ENCODE assay signal across 16 mouse cellular contexts in genomic region chr13:23728472-23729191, GRCm38 (mm10). TPM values are rescaled to one million over a fixed set of nuclear protein-coding genes. Genes with fewer than 3 reads are reported as not detected.
DNase-seq lines count a peak whose midpoint lies in the region; ATAC-seq and TF ChIP-seq lines count a peak whose summit lies in the region.
"Had no signal": no experiment of that assay in that cellular context is flagged by ENCODE, and none has a peak within 500 bp of the region (broad histone marks: within the 10 kb centered on the region; RNA-seq: fewer than 3 reads in every experiment).

No protein-coding gene starts in this region.

- TF ChIP-seq EP300 in heart, postnatal 0 days (IDR thresholded peaks at IDR 0.05; ENCODE audit: low read depth): no peak

- H3K9me3 ChIP-seq in heart, postnatal 0 days (replicated peaks; ENCODE audit: control insufficient read depth, low read length): no peaks in the 10 kb centered on the region
- H3K9me3 ChIP-seq in heart, embryonic 12.5 days (replicated peaks): no peaks in the 10 kb centered on the region
- H3K9me3 ChIP-seq in limb, embryonic 10.5 days (replicated peaks): no peaks in the 10 kb centered on the region
- H3K9me3 ChIP-seq in liver, embryonic 16.5 days (replicated peaks; ENCODE audit: control insufficient read depth, low read length): no peaks in the 10 kb centered on the region
- H3K9me3 ChIP-seq: embryonic facial prominence, embryonic 15.5 days; hindbrain, embryonic 12.5 days had no signal

- no peak overlapping the region for H3K4me2 ChIP-seq in heart, postnatal 0 days (ENCODE audit: low read depth, low read length)
- no peak overlapping the region for H3K4me2 ChIP-seq in heart, embryonic 12.5 days
- H3K4me2 ChIP-seq in liver, embryonic 16.5 days (ENCODE audit: low read depth, low read length): peak overlapping the region; percentile 29; the same call in 1 of the 2 replicates
- H3K4me2 ChIP-seq: embryonic facial prominence, embryonic 15.5 days; hindbrain, embryonic 12.5 days had no signal

- no peak overlapping the region for H3K4me3 ChIP-seq in heart, postnatal 0 days (ENCODE audit: low read depth, low read length)
- H3K4me3 ChIP-seq in heart, embryonic 12.5 days: no peak overlapping the region
- H3K4me3 ChIP-seq in bone marrow, adult 2 months (replicated peaks; ENCODE audit: control insufficient read depth, low read depth, low read length): no peak overlapping the region
- H3K4me3 ChIP-seq in limb, embryonic 10.5 days: no peak overlapping the region
- H3K4me3 ChIP-seq in liver, embryonic 16.5 days (ENCODE audit: low read depth, low read length): no peak overlapping the region
- H3K4me3 ChIP-seq: embryonic facial prominence, embryonic 15.5 days; gastrocnemius, adult 2 months; hindbrain, embryonic 12.5 days had no signal

- no peak for ATAC-seq in heart, postnatal 0 days (ENCODE audit: insufficient read depth, low read depth)
- no peak for ATAC-seq in heart, embryonic 12.5 days (ENCODE audit: insufficient number of reproducible peaks, low FRiP score)
- no peak for ATAC-seq in liver, embryonic 16.5 days (ENCODE audit: low read depth)
- ATAC-seq: forebrain, embryonic 14.5 days had no signal

- TF ChIP-seq POLR2A in bone marrow, adult 2 months (IDR thresholded peaks at IDR 0.05; ENCODE audit: borderline replicate concordance, control insufficient read depth, low read depth, low read length): no peak

- H3K9ac ChIP-seq in heart, postnatal 0 days (replicated peaks; ENCODE audit: low read depth, low read length): no peak overlapping the region
- no peak overlapping the region for H3K9ac ChIP-seq in heart, embryonic 12.5 days
- H3K9ac ChIP-seq in liver, embryonic 16.5 days (ENCODE audit: low read depth, low read length): peak overlapping the region; percentile 26; the same call in 1 of the 2 replicates
- H3K9ac ChIP-seq: embryonic facial prominence, embryonic 15.5 days; hindbrain, embryonic 12.5 days had no signal

- 0 out of 2 replicates have a peak, but pooled peaks cover 8% of the 10 kb centered on the region for H3K4me1 ChIP-seq in heart, postnatal 0 days (ENCODE audit: control insufficient read depth, insufficient read depth)
- H3K4me1 ChIP-seq in heart, embryonic 12.5 days (replicated peaks): peaks cover 27% of the 10 kb centered on the region
- peaks cover 6% of the 10 kb centered on the region; the same call in 1 of the 2 replicates for H3K4me1 ChIP-seq in bone marrow, adult 2 months (ENCODE audit: control insufficient read depth, insufficient read depth, low read length)
- H3K4me1 ChIP-seq in limb, embryonic 10.5 days: peaks cover 5% of the 10 kb centered on the region; the same call in 1 of the 2 replicates
- H3K4me1 ChIP-seq in liver, embryonic 16.5 days (ENCODE audit: control insufficient read depth, low read depth, low read length): peaks cover 30% of the 10 kb centered on the region
- H3K4me1 ChIP-seq: embryonic facial prominence, embryonic 15.5 days; hindbrain, embryonic 12.5 days had no signal

- 67% methylated on average over 18 of the region's 18 CpGs for WGBS in heart, postnatal 0 days
- 71% methylated on average over 18 of the region's 18 CpGs for WGBS in heart, embryonic 12.5 days
- WGBS in bone marrow, adult 2 months: 57% methylated on average over 18 of the region's 18 CpGs
- WGBS in limb, embryonic 10.5 days: 92% methylated on average over 18 of the region's 18 CpGs
- 51% methylated on average over 18 of the region's 18 CpGs for WGBS in liver, embryonic 16.5 days (ENCODE audit: insufficient replicate concordance)

- no peaks in the 10 kb centered on the region for H3K27me3 ChIP-seq in heart, postnatal 0 days (ENCODE audit: control insufficient read depth, insufficient read depth, low read length)
- H3K27me3 ChIP-seq in heart, embryonic 12.5 days (replicated peaks): no peaks in the 10 kb centered on the region; the same call in 1 of the 2 replicates
- H3K27me3 ChIP-seq in limb, embryonic 10.5 days (ENCODE audit: low read depth, poor library complexity, severe bottlenecking): no peaks in the 10 kb centered on the region
- no peaks in the 10 kb centered on the region for H3K27me3 ChIP-seq in liver, embryonic 16.5 days (ENCODE audit: control insufficient read depth, insufficient read depth, low read depth, low read length)
- H3K27me3 ChIP-seq: embryonic facial prominence, embryonic 15.5 days; hindbrain, embryonic 12.5 days had no signal

- H3K27ac ChIP-seq in heart, postnatal 0 days (ENCODE audit: low read depth): peak overlapping the region; percentile 30; the same call in 1 of the 2 replicates
- no peak overlapping the region for H3K27ac ChIP-seq in heart, embryonic 12.5 days (ENCODE audit: poor library complexity, severe bottlenecking)
- peak overlapping the region; percentile 65 for H3K27ac ChIP-seq in bone marrow, adult 2 months (ENCODE audit: control insufficient read depth, insufficient read depth, low read depth, low read length, poor library complexity)
- peak overlapping the region; percentile 23; the same call in 1 of the 2 replicates for H3K27ac ChIP-seq in limb, embryonic 10.5 days
- 0 out of 2 replicates have a peak overlapping the region, but pooled peaks have one; percentile 29 for H3K27ac ChIP-seq in liver, embryonic 16.5 days (ENCODE audit: low read length)
- H3K27ac ChIP-seq: embryonic facial prominence, embryonic 15.5 days; hindbrain, embryonic 12.5 days had no signal

- no peak for DNase-seq in heart, postnatal 0 days (ENCODE audit: low spot score)
- DNase-seq in limb, embryonic 10.5 days (ENCODE audit: low spot score): no peak
- DNase-seq in c-Kit-positive CD71-positive TER-119-positive erythroid progenitor cells, embryonic 14.5 days (ENCODE audit: low spot score): no peak
- no peak for DNase-seq in adrenal gland, adult 18-20 months (ENCODE audit: low spot score in 2 of 2)
- DNase-seq: cerebellum, adult 9-10 months; layer of hippocampus, adult 9-11 months; lung, adult 2 months had no signal

- no peak for TF ChIP-seq CTCF in heart, postnatal 0 days (IDR thresholded peaks at IDR 0.05; ENCODE audit: low read depth)
- TF ChIP-seq CTCF in bone marrow, adult 2 months (IDR thresholded peaks at IDR 0.05; ENCODE audit: control insufficient read depth, insufficient read depth, low read length): no peak

- H3K36me3 ChIP-seq in heart, postnatal 0 days (replicated peaks; ENCODE audit: control insufficient read depth, insufficient read depth, low read length): no peaks in the 10 kb centered on the region
- H3K36me3 ChIP-seq in heart, embryonic 12.5 days: no peaks in the 10 kb centered on the region
- no peaks in the 10 kb centered on the region for H3K36me3 ChIP-seq in limb, embryonic 10.5 days
- H3K36me3 ChIP-seq in liver, embryonic 16.5 days (ENCODE audit: control insufficient read depth, insufficient read depth): no peaks in the 10 kb centered on the region
- H3K36me3 ChIP-seq: embryonic facial prominence, embryonic 15.5 days; hindbrain, embryonic 12.5 days had no signal

RNA-seq across cellular contexts. Expression of gene Hist1h1c, which starts 10.0 kb away (rescaled TPM):
- total RNA-seq in heart, postnatal 0 days (2014; rRNA removed; ENCODE audit: low replicate concordance): 770 and 1,043 TPM in 2 replicates
- 73.4 and 101 TPM in 2 replicates for polyA plus RNA-seq in heart, postnatal 0 days (2015; fragmentation: Nextera tagmentation; extraction: Ambion mirVana)
- polyA plus RNA-seq in heart, embryonic 12.5 days (2016; fragmentation: Nextera tagmentation; extraction: Ambion mirVana): 36.5 and 41.9 TPM in 2 replicates
- 78.9 and 108 TPM in 2 replicates for polyA plus RNA-seq in bone marrow, adult 2 months (2011; ENCODE audit: insufficient read depth, insufficient read length, low replicate concordance, missing spikeins)
- 8.6 and 11.8 TPM in 2 replicates for polyA plus RNA-seq in limb, embryonic 10.5 days (2016; fragmentation: Nextera tagmentation; extraction: Ambion mirVana)
- polyA plus RNA-seq in liver, embryonic 16.5 days (2015; fragmentation: Nextera tagmentation; extraction: Ambion mirVana): 99.6 and 112 TPM in 2 replicates
- total RNA-seq in adrenal gland, adult 18-20 months (2021): 100 to 1,000 TPM; 157 to 187 TPM

RNA-seq across cellular contexts. Expression of gene Hist1h3c, which starts 16.8 kb away (rescaled TPM):
- 1,907 and 3,007 TPM in 2 replicates for total RNA-seq in heart, postnatal 0 days (2014; rRNA removed; ENCODE audit: low replicate concordance)
- 1.2 and 1.3 TPM in 2 replicates for polyA plus RNA-seq in heart, postnatal 0 days (2015; fragmentation: Nextera tagmentation; extraction: Ambion mirVana)
- 3.0 and 5.1 TPM in 2 replicates for polyA plus RNA-seq in heart, embryonic 12.5 days (2016; fragmentation: Nextera tagmentation; extraction: Ambion mirVana)
- 42.2 and 62.6 TPM in 2 replicates for polyA plus RNA-seq in bone marrow, adult 2 months (2011; ENCODE audit: insufficient read depth, insufficient read length, low replicate concordance, missing spikeins)
- 9.6 TPM in 2 replicates for polyA plus RNA-seq in limb, embryonic 10.5 days (2016; fragmentation: Nextera tagmentation; extraction: Ambion mirVana)
- 4.4 and 7.4 TPM in 2 replicates for polyA plus RNA-seq in liver, embryonic 16.5 days (2015; fragmentation: Nextera tagmentation; extraction: Ambion mirVana)
- 1 to 10 TPM; 4.6 to 5.4 TPM for total RNA-seq in adrenal gland, adult 18-20 months (2021)
- total RNA-seq: gastrocnemius, adult 2 months; monocyte, adult 5-6 weeks had no signal
- polyA plus RNA-seq: neural tube, embryonic 14.5 days had no signal

RNA-seq across cellular contexts. Expression of gene Hist1h2bb, which starts 17.9 kb away (rescaled TPM):
- 1,542 and 1,547 TPM in 2 replicates for total RNA-seq in heart, postnatal 0 days (2014; rRNA removed; ENCODE audit: low replicate concordance)
- polyA plus RNA-seq in heart, postnatal 0 days (2015; fragmentation: Nextera tagmentation; extraction: Ambion mirVana): 0.59 and 0.78 TPM in 2 replicates
- 0.88 and 1.4 TPM in 2 replicates for polyA plus RNA-seq in heart, embryonic 12.5 days (2016; fragmentation: Nextera tagmentation; extraction: Ambion mirVana)
- 65.7 and 136 TPM in 2 replicates for polyA plus RNA-seq in bone marrow, adult 2 months (2011; ENCODE audit: insufficient read depth, insufficient read length, low replicate concordance, missing spikeins)
- polyA plus RNA-seq in limb, embryonic 10.5 days (2016; fragmentation: Nextera tagmentation; extraction: Ambion mirVana): 3.5 and 3.7 TPM in 2 replicates
- 3.2 and 6.3 TPM in 2 replicates for polyA plus RNA-seq in liver, embryonic 16.5 days (2015; fragmentation: Nextera tagmentation; extraction: Ambion mirVana)
- total RNA-seq in adrenal gland, adult 18-20 months (2021): 10 to 100 TPM; 16.2 to 17.9 TPM
- polyA plus RNA-seq: neural tube, embryonic 14.5 days had no signal

RNA-seq across cellular contexts. Expression of gene Hfe, which starts 18.0 kb away (rescaled TPM):
- total RNA-seq in heart, postnatal 0 days (2014; rRNA removed; ENCODE audit: low replicate concordance): 21.4 and 25.9 TPM in 2 replicates
- 18.0 and 22.3 TPM in 2 replicates for polyA plus RNA-seq in heart, postnatal 0 days (2015; fragmentation: Nextera tagmentation; extraction: Ambion mirVana)
- 10.5 and 13.2 TPM in 2 replicates for polyA plus RNA-seq in heart, embryonic 12.5 days (2016; fragmentation: Nextera tagmentation; extraction: Ambion mirVana)
- polyA plus RNA-seq in bone marrow, adult 2 months (2011; ENCODE audit: insufficient read depth, insufficient read length, low replicate concordance, missing spikeins): 4.0 and 4.5 TPM in 2 replicates
- 1.6 and 2.0 TPM in 2 replicates for polyA plus RNA-seq in limb, embryonic 10.5 days (2016; fragmentation: Nextera tagmentation; extraction: Ambion mirVana)
- 16.0 and 16.3 TPM in 2 replicates for polyA plus RNA-seq in liver, embryonic 16.5 days (2015; fragmentation: Nextera tagmentation; extraction: Ambion mirVana)
- total RNA-seq in adrenal gland, adult 18-20 months (2021): 10 to 100 TPM; 33.3 to 45.6 TPM

RNA-seq across cellular contexts. Expression of gene Hist1h2ab, which starts 22.3 kb away (rescaled TPM):
- total RNA-seq in heart, postnatal 0 days (2014; rRNA removed; ENCODE audit: low replicate concordance): 667 and 733 TPM in 2 replicates
- polyA plus RNA-seq in heart, postnatal 0 days (2015; fragmentation: Nextera tagmentation; extraction: Ambion mirVana): 5.6 and 7.6 TPM in 2 replicates
- polyA plus RNA-seq in heart, embryonic 12.5 days (2016; fragmentation: Nextera tagmentation; extraction: Ambion mirVana): 16.7 and 20.9 TPM in 2 replicates
- 30.3 and 31.4 TPM in 2 replicates for polyA plus RNA-seq in bone marrow, adult 2 months (2011; ENCODE audit: insufficient read depth, insufficient read length, low replicate concordance, missing spikeins)
- polyA plus RNA-seq in limb, embryonic 10.5 days (2016; fragmentation: Nextera tagmentation; extraction: Ambion mirVana): 55.9 and 60.6 TPM in 2 replicates
- 49.0 and 58.5 TPM in 2 replicates for polyA plus RNA-seq in liver, embryonic 16.5 days (2015; fragmentation: Nextera tagmentation; extraction: Ambion mirVana)
- 10 to 100 TPM; 19.4 to 19.5 TPM for total RNA-seq in adrenal gland, adult 18-20 months (2021)
- total RNA-seq: monocyte, adult 5-6 weeks had no signal
